Mouse (Mus musculus): ENCODE results near the gene Nrros.

Nrros gene

GRCm38 (mm10) chr16:32165281-32165821, at the start of gene Nrros:
Gene Nrros, minus strand, starts transcription at chr16:32165594.
- DNase-seq, result peak; percentile 49

GRCm38 (mm10) chr16:32214804-32215576, 49.6 kb upstream of the Nrros start:
- peak; percentile 22 for DNase-seq

- no peak for DNase-seq
These were observed 48.8 kb upstream of the Nrros start for GRCm38 (mm10) chr16:32214156-32214555.

- no peak for DNase-seq
These were observed 39.5 kb upstream of the Nrros start for GRCm38 (mm10) chr16:32204902-32205301.

- peak; percentile 68 for DNase-seq
These were observed 37.3 kb upstream of the Nrros start for GRCm38 (mm10) chr16:32202681-32203080.

- DNase-seq, result no peak
These were observed 35.6 kb upstream of the Nrros start for GRCm38 (mm10) chr16:32201004-32201325.

- DNase-seq, result no peak
These were observed 35.0 kb upstream of the Nrros start for GRCm38 (mm10) chr16:32200256-32201003.

GRCm38 (mm10) chr16:32190011-32190441, 24.6 kb upstream of the Nrros start:
- no peak for DNase-seq

- DNase-seq, result peak; percentile 27
These were observed 23.7 kb upstream of the Nrros start for GRCm38 (mm10) chr16:32189109-32189508.

- no peak for DNase-seq
These were observed 20.7 kb upstream of the Nrros start for GRCm38 (mm10) chr16:32186056-32186455.

- DNase-seq, result no peak
These were observed 14.0 kb upstream of the Nrros start, which contains the start of gene Bex6 for GRCm38 (mm10) chr16:32179333-32179901. Gene Bex6, plus strand, starts transcription at chr16:32179823.

- DNase-seq, result no peak
These were observed 11.7 kb upstream of the Nrros start for GRCm38 (mm10) chr16:32176896-32177686.

- no peak for DNase-seq
These were observed 9.6 kb upstream of the Nrros start for GRCm38 (mm10) chr16:32175029-32175428.

- DNase-seq, result no peak
These were observed 9.1 kb upstream of the Nrros start for GRCm38 (mm10) chr16:32174340-32175005.

- no peak for DNase-seq
These were observed 8.0 kb upstream of the Nrros start for GRCm38 (mm10) chr16:32173401-32173800.

GRCm38 (mm10) chr16:32171031-32171731, 5.8 kb upstream of the Nrros start:
- DNase-seq, result no peak

- DNase-seq, result no peak
These were observed 2.6 kb upstream of the Nrros start for GRCm38 (mm10) chr16:32167819-32168545.

- DNase-seq, result no peak
These were observed 882 bp downstream of the Nrros start for GRCm38 (mm10) chr16:32164396-32165027.

GRCm38 (mm10) chr16:32163891-32164290, 1.5 kb downstream of the Nrros start:
- DNase-seq, result no peak

- no peak for DNase-seq
These were observed 2.0 kb downstream of the Nrros start for GRCm38 (mm10) chr16:32163392-32163791.
